9 mouse cellular contexts compared by ENCODE assay signal in the genomic region with DNA sequence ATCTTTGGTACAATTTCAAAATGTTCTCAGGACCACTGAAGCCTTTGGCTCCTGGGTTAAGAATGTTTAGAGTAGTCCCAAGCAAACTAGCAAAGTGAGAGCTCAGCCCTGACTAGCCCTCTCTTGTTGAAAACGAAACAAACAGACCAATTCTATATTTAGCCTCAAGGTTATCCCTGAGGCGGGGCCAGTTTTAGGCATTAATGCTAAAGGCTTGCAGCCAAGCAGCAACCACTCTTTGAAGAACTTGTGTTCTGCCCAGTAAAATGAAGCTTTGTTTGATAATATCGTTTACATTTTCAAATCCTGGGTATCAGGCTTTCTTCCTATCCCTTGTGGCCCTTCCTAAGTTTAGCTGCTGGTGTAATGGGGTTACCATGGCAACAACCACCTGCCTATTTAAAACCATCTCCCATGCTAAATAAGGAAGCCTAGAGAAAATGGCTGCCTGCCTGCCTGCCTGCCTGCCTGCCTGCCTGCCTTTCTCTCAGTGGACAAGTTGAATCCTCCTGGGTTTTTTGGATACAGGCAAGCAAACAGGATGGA.
DNase-seq lines count a peak whose midpoint lies in the region; ATAC-seq and TF ChIP-seq lines count a peak whose summit lies in the region.
"Had no signal": no experiment of that assay in that cellular context is flagged by ENCODE, and none has a peak within 500 bp of the region (broad histone marks: within the 10 kb centered on the region; RNA-seq: fewer than 3 reads in every experiment).

No protein-coding gene starts in this region.

- H3K36me3 ChIP-seq in kidney, adult 2 months (ENCODE audit: control insufficient read depth, insufficient read depth, low read length), result no peaks in the 10 kb centered on the region
- no peaks in the 10 kb centered on the region for H3K36me3 ChIP-seq in kidney, embryonic 14.5 days (ENCODE audit: control insufficient read depth, insufficient read depth, low read length)
- H3K36me3 ChIP-seq in ES-E14 (ENCODE audit: control insufficient read depth, insufficient read depth, low read length, poor library complexity, severe bottlenecking), result no peaks in the 10 kb centered on the region
- no peaks in the 10 kb centered on the region for H3K36me3 ChIP-seq in embryonic facial prominence, embryonic 15.5 days
- H3K36me3 ChIP-seq in hindbrain, embryonic 11.5 days (ENCODE audit: control insufficient read depth, insufficient read depth, low read length), result no peaks in the 10 kb centered on the region
- no peaks in the 10 kb centered on the region for H3K36me3 ChIP-seq in stomach, embryonic 16.5 days (ENCODE audit: control insufficient read depth, insufficient read depth, low read length)
- H3K36me3 ChIP-seq: midbrain, embryonic 12.5 days had no signal

- in situ Hi-C loops in ES-E14 (cut with MboI; ENCODE audit: low sequenced_read_pairs in 2 of 2, unreplicated experiment in 2 of 2), result no loop called here

- peak; percentile 28 for DNase-seq in kidney, adult 2 months
- peak; percentile 69 for DNase-seq in ES-E14 (ENCODE audit: low read depth, low spot score)
- DNase-seq in hindbrain, embryonic 11.5 days (ENCODE audit: low spot score), result peak; percentile 30
- DNase-seq in lung, postnatal 25 days (ENCODE audit: low spot score), result peak; percentile 55
- no peak for DNase-seq in spleen, adult 12 weeks (ENCODE audit: low spot score)

- ATAC-seq in kidney, embryonic 14.5 days (ENCODE audit: low FRiP score, low TSS enrichment), result no peak
- ATAC-seq in embryonic facial prominence, embryonic 15.5 days (ENCODE audit: insufficient number of reproducible peaks, low FRiP score, low TSS enrichment, low read depth), result peak; percentile 27; the same call in 1 of the 2 replicates
- no peak for ATAC-seq in hindbrain, embryonic 11.5 days (ENCODE audit: low FRiP score)
- ATAC-seq in stomach, embryonic 16.5 days (ENCODE audit: insufficient read depth, low FRiP score), result peak; percentile 72

- H3K4me3 ChIP-seq in kidney, adult 2 months (ENCODE audit: insufficient read depth, low read depth, low read length), result no peak overlapping the region
- no peak overlapping the region for H3K4me3 ChIP-seq in kidney, embryonic 14.5 days (ENCODE audit: low read length)
- H3K4me3 ChIP-seq in ES-E14 (ENCODE audit: insufficient read depth in 1 of 2, low read depth in 1 of 2, low read length in 2 of 2, poor library complexity in 1 of 2, severe bottlenecking in 1 of 2), result no peak overlapping the region
- no peak overlapping the region for H3K4me3 ChIP-seq in embryonic facial prominence, embryonic 15.5 days (replicated peaks)
- no peak overlapping the region for H3K4me3 ChIP-seq in hindbrain, embryonic 11.5 days (ENCODE audit: low read depth, low read length)
- no peak overlapping the region for H3K4me3 ChIP-seq in stomach, embryonic 16.5 days (replicated peaks; ENCODE audit: low read length)
- H3K4me3 ChIP-seq: midbrain, embryonic 12.5 days had no signal

- 0 out of 2 replicates have a peak overlapping the region, but pooled peaks have one; percentile 52 for H3K27ac ChIP-seq in kidney, adult 2 months (ENCODE audit: insufficient read depth, low read depth, low read length)
- no peak overlapping the region for H3K27ac ChIP-seq in kidney, embryonic 14.5 days (ENCODE audit: low read depth, low read length)
- peak overlapping the region; percentile 67; the same call in 1 of the 2 replicates for H3K27ac ChIP-seq in ES-E14 (ENCODE audit: insufficient read depth, low read depth, low read length, poor library complexity, severe bottlenecking)
- H3K27ac ChIP-seq in embryonic facial prominence, embryonic 15.5 days (replicated peaks), result peak overlapping the region; percentile 48
- H3K27ac ChIP-seq in hindbrain, embryonic 11.5 days (ENCODE audit: low read depth, low read length), result no peak overlapping the region
- peak overlapping the region; percentile 89 for H3K27ac ChIP-seq in stomach, embryonic 16.5 days (ENCODE audit: low read length)
- H3K27ac ChIP-seq: midbrain, embryonic 12.5 days had no signal

- H3K9me3 ChIP-seq in kidney, embryonic 14.5 days (ENCODE audit: control insufficient read depth, low read length), result no peaks in the 10 kb centered on the region
- no peaks in the 10 kb centered on the region for H3K9me3 ChIP-seq in ES-E14 (ENCODE audit: control insufficient read depth, insufficient read depth, low read depth, low read length)
- H3K9me3 ChIP-seq in embryonic facial prominence, embryonic 15.5 days (replicated peaks), result no peaks in the 10 kb centered on the region
- no peaks in the 10 kb centered on the region for H3K9me3 ChIP-seq in hindbrain, embryonic 11.5 days (ENCODE audit: control insufficient read depth, low read length)
- H3K9me3 ChIP-seq in stomach, embryonic 16.5 days (replicated peaks; ENCODE audit: control insufficient read depth, low read length), result no peaks in the 10 kb centered on the region
- H3K9me3 ChIP-seq: midbrain, embryonic 12.5 days had no signal

- TF ChIP-seq POLR2A in kidney, adult 2 months (IDR thresholded peaks at IDR 0.05; ENCODE audit: low read depth, low read length), result no peak

- no peak overlapping the region for H3K9ac ChIP-seq in kidney, embryonic 14.5 days (ENCODE audit: low read depth, low read length)
- H3K9ac ChIP-seq in ES-E14 (ENCODE audit: insufficient read depth, low read depth, low read length, poor library complexity, severe bottlenecking), result peak overlapping the region; percentile 47; the same call in 1 of the 2 replicates
- no peak overlapping the region for H3K9ac ChIP-seq in embryonic facial prominence, embryonic 15.5 days
- no peak overlapping the region for H3K9ac ChIP-seq in hindbrain, embryonic 11.5 days (ENCODE audit: low read depth, low read length)
- H3K9ac ChIP-seq in stomach, embryonic 16.5 days (ENCODE audit: low read length), result 0 out of 2 replicates have a peak overlapping the region, but pooled peaks have one; percentile 22
- H3K9ac ChIP-seq: midbrain, embryonic 12.5 days had no signal

- H3K4me1 ChIP-seq in kidney, adult 2 months (ENCODE audit: control insufficient read depth, insufficient read depth, low read length), result peaks cover 5% of the 10 kb centered on the region; the same call in 1 of the 2 replicates
- H3K4me1 ChIP-seq in kidney, embryonic 14.5 days (ENCODE audit: control insufficient read depth, insufficient read depth, low read length), result no peaks in the 10 kb centered on the region
- H3K4me1 ChIP-seq in ES-E14 (ENCODE audit: control insufficient read depth in 2 of 2, insufficient read depth in 2 of 2, low read length in 2 of 2, poor library complexity in 1 of 2), result peaks cover 8 to 25% of the 10 kb centered on the region in 2 experiments
- H3K4me1 ChIP-seq in embryonic facial prominence, embryonic 15.5 days, result peaks cover 23% of the 10 kb centered on the region
- no peaks in the 10 kb centered on the region for H3K4me1 ChIP-seq in hindbrain, embryonic 11.5 days (replicated peaks; ENCODE audit: control insufficient read depth, insufficient read depth, low read length)
- peaks cover 19% of the 10 kb centered on the region for H3K4me1 ChIP-seq in stomach, embryonic 16.5 days (ENCODE audit: control insufficient read depth, insufficient read depth, low read length)

- no peaks in the 10 kb centered on the region for H3K27me3 ChIP-seq in kidney, adult 2 months (replicated peaks; ENCODE audit: control insufficient read depth, insufficient read depth, low read length)
- H3K27me3 ChIP-seq in kidney, embryonic 14.5 days (ENCODE audit: control insufficient read depth, insufficient read depth, low read length), result no peaks in the 10 kb centered on the region
- no peaks in the 10 kb centered on the region for H3K27me3 ChIP-seq in embryonic facial prominence, embryonic 15.5 days
- H3K27me3 ChIP-seq in hindbrain, embryonic 11.5 days (ENCODE audit: control insufficient read depth, insufficient read depth, low read length), result no peaks in the 10 kb centered on the region
- no peaks in the 10 kb centered on the region for H3K27me3 ChIP-seq in stomach, embryonic 16.5 days (ENCODE audit: control insufficient read depth, insufficient read depth, low read length)

- no peak for TF ChIP-seq CTCF in kidney, adult 2 months (conservative IDR thresholded peaks at IDR 0.05; ENCODE audit: insufficient read depth, insufficient read length, low read depth, low read length)

- H3K4me2 ChIP-seq in kidney, embryonic 14.5 days (replicated peaks; ENCODE audit: low read depth, low read length), result no peak overlapping the region
- no peak overlapping the region for H3K4me2 ChIP-seq in embryonic facial prominence, embryonic 15.5 days (replicated peaks)
- no peak overlapping the region for H3K4me2 ChIP-seq in hindbrain, embryonic 11.5 days (replicated peaks; ENCODE audit: low read depth, low read length)
- H3K4me2 ChIP-seq in stomach, embryonic 16.5 days (ENCODE audit: low read depth, low read length), result no peak overlapping the region
- H3K4me2 ChIP-seq: midbrain, embryonic 12.5 days had no signal

- WGBS in kidney, adult 2 months, result 22% methylated on average over 3 of the region's 3 CpGs
- WGBS in kidney, embryonic 14.5 days, result 39% methylated on average over 3 of the region's 3 CpGs
- WGBS in embryonic facial prominence, embryonic 15.5 days, result 23% methylated on average over 3 of the region's 3 CpGs
- 55% methylated on average over 3 of the region's 3 CpGs for WGBS in hindbrain, embryonic 11.5 days
- 5% methylated on average over 3 of the region's 3 CpGs for WGBS in stomach, embryonic 16.5 days

TF ChIP-seq in ES-E14, 5 proteins besides CTCF, POLR2A, EP300 and RAD21:
- TF ChIP-seq ZNF384 (IDR thresholded peaks at IDR 0.05; ENCODE audit: low read depth, low read length) (no peak), HCFC1 (IDR thresholded peaks at IDR 0.05; ENCODE audit: borderline replicate concordance, insufficient read depth, low read length) (no peak), MAFK (IDR thresholded peaks at IDR 0.05; ENCODE audit: insufficient read depth, low read depth, low read length) (no peak), ZC3H11A (IDR thresholded peaks at IDR 0.05; ENCODE audit: borderline replicate concordance, low read depth, low read length) (no peak), CHD2 (IDR thresholded peaks at IDR 0.05; ENCODE audit: low read depth, low read length) (no peak)
TF ChIP-seq in ES-E14: peak in this region for 0.

Comparison
In these comparisons a context has a peak if more than half of its experiments do, and no peak if none do; other contexts are left out.
1. H3K27ac ChIP-seq: peak in kidney, adult 2 months (single experiment), ES-E14 (single experiment), embryonic facial prominence, embryonic 15.5 days (single experiment) and stomach, embryonic 16.5 days (single experiment); none in kidney, embryonic 14.5 days (single experiment) and hindbrain, embryonic 11.5 days (single experiment).
2. ATAC-seq: peak in embryonic facial prominence, embryonic 15.5 days (single experiment) and stomach, embryonic 16.5 days (single experiment); none in kidney, embryonic 14.5 days (single experiment) and hindbrain, embryonic 11.5 days (single experiment).
3. H3K9ac ChIP-seq: peak in ES-E14 (single experiment) and stomach, embryonic 16.5 days (single experiment); none in kidney, embryonic 14.5 days (single experiment), embryonic facial prominence, embryonic 15.5 days (single experiment) and hindbrain, embryonic 11.5 days (single experiment).